Mouse (Mus musculus) G1E (cell line): ENCODE measurements around the gene Eftud2.

Experiments
- CTCF ChIP-seq: IDR thresholded peaks from 2 replicates; pipeline ENCODE4 v1.5.1; 2012; ENCODE audit warnings: low read depth, low read length, inconsistent platforms, mixed read lengths
- GATA1 ChIP-seq: IDR thresholded peaks from 2 replicates; pipeline ENCODE4 v1.6.1; 2012; ENCODE audit warnings: borderline replicate concordance, low read length, inconsistent platforms, mixed read lengths
- POLR2AphosphoS5 ChIP-seq: IDR thresholded peaks from 2 replicates; pipeline ENCODE4 v1.6.1; 2012; ENCODE audit warnings: low read depth, low read length, inconsistent platforms; ENCODE audit not compliant: insufficient replicate concordance
- TAL1 ChIP-seq: conservative IDR thresholded peaks from 2 replicates; pipeline ENCODE4 v1.6.1; 2012; ENCODE audit warnings: low read depth, low read length, inconsistent platforms, mixed read lengths

DNA sequence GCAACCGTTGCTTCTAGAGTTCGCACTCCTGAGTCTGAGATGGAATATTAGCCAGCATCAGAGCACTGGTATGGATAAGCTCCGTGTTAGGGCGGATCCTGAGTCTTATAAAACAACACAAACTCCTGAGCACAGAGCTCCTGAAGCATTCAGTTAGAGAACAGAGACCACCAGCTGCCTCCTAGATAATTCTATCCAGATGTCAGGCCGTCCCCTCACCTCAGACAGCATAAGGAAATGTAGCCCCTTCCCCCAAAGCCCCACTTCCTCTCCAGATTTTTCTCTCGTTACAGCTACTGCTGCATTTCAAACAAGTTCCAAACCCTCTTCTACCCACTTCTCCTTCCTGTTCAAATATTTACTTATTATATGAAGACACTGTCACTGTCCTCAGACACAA, 24.8 kb downstream of the Eftud2 start:
- TF ChIP-seq CTCF (no peak), POLR2AphosphoS5 (no peak), GATA1 (no peak), TAL1 (no peak)
